Mouse (Mus musculus) lung, adult 2 months (tissue): ENCODE measurements around the gene Gm8677.
"Not testable (repeated sequence)": the region's sequence is repeated elsewhere in the genome, so short reads cannot be mapped to it uniquely, and the experiment has no call there.

Source experiments
- CTCF ChIP-seq: fragments of 200-500 bp; IDR thresholded peaks from 2 replicates; pipeline ENCODE4 v1.5.1; 2011; ENCODE audit warnings: mild to moderate bottlenecking, low read length, control low read depth; ENCODE audit not compliant: insufficient read depth
- POLR2A ChIP-seq: fragments of 200-500 bp; IDR thresholded peaks from 2 replicates; pipeline ENCODE4 v1.6.1; 2011; ENCODE audit warnings: low read depth, mild to moderate bottlenecking, control low read depth, low read length, borderline replicate concordance; ENCODE audit errors: extremely low read depth

GRCm38 (mm10) chr7:22565243-22565642, 30.6 kb upstream of the Gm8677 start, which contains the start of gene Gm4201:
- not testable (repeated sequence) for TF ChIP-seq POLR2A, CTCF
